Mouse (Mus musculus) urinary bladder, postnatal 4 days (tissue): Measurements from ENCODE around the gene Lypd6b.

Source experiments
- DNase-seq, 2 experiments: peaks; one replicate each; pipeline ENCODE4 v3.0.0; 2021 to 2022; ENCODE audit warnings: low spot score in 2 of 2

Lypd6b gene

GRCm38 (mm10) chr2:49942100-49942499 lies 154.6 kb downstream of the Lypd6b start:
- DNase-seq = no peak

GRCm38 (mm10) chr2:49951681-49952080 lies 164.2 kb downstream of the Lypd6b start:
- no peak for DNase-seq

- no peak for DNase-seq
Observed at GRCm38 (mm10) chr2:49952632-49953293, 165.3 kb downstream of the Lypd6b start.

- DNase-seq = no peak
Observed at GRCm38 (mm10) chr2:49957449-49957848, 170.0 kb downstream of the Lypd6b start.

- DNase-seq = no peak
Observed at GRCm38 (mm10) chr2:49961991-49962390, 174.5 kb downstream of the Lypd6b start.

- DNase-seq = no peak
Observed at GRCm38 (mm10) chr2:49964899-49965298, 177.4 kb downstream of the Lypd6b start.

- no peak for DNase-seq
Observed at GRCm38 (mm10) chr2:49967748-49968147, 180.3 kb downstream of the Lypd6b start.

- DNase-seq = no peak
Observed at GRCm38 (mm10) chr2:49970990-49971389, 183.5 kb downstream of the Lypd6b start.

- DNase-seq = no peak
Observed at GRCm38 (mm10) chr2:49978606-49979005, 191.1 kb downstream of the Lypd6b start.

- no peak for DNase-seq
Observed at GRCm38 (mm10) chr2:49979991-49980390, 192.5 kb downstream of the Lypd6b start.

GRCm38 (mm10) chr2:49983021-49983420 lies 195.5 kb downstream of the Lypd6b start:
- no peak for DNase-seq

GRCm38 (mm10) chr2:49984780-49985179 lies 197.3 kb downstream of the Lypd6b start:
- no peak for DNase-seq

GRCm38 (mm10) chr2:49995841-49996240 lies 208.4 kb downstream of the Lypd6b start:
- no peak for DNase-seq

- DNase-seq = no peak
Observed at GRCm38 (mm10) chr2:49997216-49997615, 209.7 kb downstream of the Lypd6b start.
